Mouse (Mus musculus) cerebellum, adult 2 months (tissue): ENCODE data around the gene Adamts17.

Experiments used
- CTCF ChIP-seq: fragments of 200-500 bp; IDR thresholded peaks from 2 replicates; pipeline ENCODE4 v1.5.1; 2011; ENCODE audit warnings: low read depth, mild to moderate bottlenecking, control low read depth, low read length, moderate library complexity, borderline replicate concordance; ENCODE audit not compliant: insufficient read depth
- POLR2A ChIP-seq: fragments of 200-500 bp; IDR thresholded peaks from 2 replicates; pipeline ENCODE4 v1.6.1; 2011; ENCODE audit warnings: low read length, control low read depth, borderline replicate concordance; ENCODE audit not compliant: insufficient read depth

GRCm38 (mm10) chr7:66931291-66931690 lies 91.8 kb downstream of the Adamts17 start:
- no peak for TF ChIP-seq POLR2A
- TF ChIP-seq CTCF = no peak
